Mouse (Mus musculus) cortical plate, adult 2 months (tissue): ENCODE measurements around the gene Cdh3. TPM values are rescaled to one million over a fixed set of nuclear protein-coding genes. Genes with fewer than 3 reads are reported as not detected.
"Not testable (repeated sequence)": the region's sequence is repeated elsewhere in the genome, so short reads cannot be mapped to it uniquely, and the experiment has no call there.

Source experiments
- H3K27ac ChIP-seq: fragments of 200-500 bp; 2 replicates; pipeline ENCODE4 v1.5.1; 2012; ENCODE audit warnings: low read length, control low read depth, inconsistent platforms; ENCODE audit not compliant: insufficient read depth
- H3K4me1 ChIP-seq: fragments of 200-500 bp; 2 replicates; pipeline ENCODE4 v1.6.1; 2011; ENCODE audit warnings: low read length; ENCODE audit not compliant: control insufficient read depth, insufficient read depth
- H3K4me3 ChIP-seq: fragments of 200-500 bp; 2 replicates; pipeline ENCODE4 v1.5.1; 2011; ENCODE audit warnings: mild to moderate bottlenecking, low read length, control low read depth; ENCODE audit not compliant: insufficient read depth
- CTCF ChIP-seq: fragments of 200-500 bp; IDR thresholded peaks from 2 replicates; pipeline ENCODE4 v1.5.1; 2011; ENCODE audit warnings: mild to moderate bottlenecking, control low read depth, low read length; ENCODE audit not compliant: insufficient read depth; ENCODE audit errors: extremely low read depth
- POLR2A ChIP-seq: fragments of 200-500 bp; IDR thresholded peaks from 2 replicates; pipeline ENCODE4 v1.6.1; 2011; ENCODE audit warnings: mild to moderate bottlenecking, low read length, control low read depth; ENCODE audit not compliant: insufficient read depth; ENCODE audit errors: extremely low read depth
- polyA plus RNA-seq: library from polyadenylated mRNA; depleted of rRNA; stranded (reverse); fragments of >200 nt; gene quantifications from 2 replicates; pipeline ENCODE4 v1.2.3, GENCODE M21; 2012

Cdh3 gene
- polyA plus RNA-seq, 1 experiment: 0.13 TPM

- no peak overlapping the region for H3K4me3 ChIP-seq
- H3K27ac ChIP-seq: no peak overlapping the region
- TF ChIP-seq CTCF: no peak
Measured at GRCm38 (mm10) chr8:106581344-106582088, 70.8 kb downstream of the Cdh3 start.

GRCm38 (mm10) chr8:106584942-106585670, 74.4 kb downstream of the Cdh3 start:
- no peak for TF ChIP-seq POLR2A
- no peak for TF ChIP-seq CTCF
- Histone ChIP-seq H3K4me3 (no peak overlapping the region), H3K4me1 (no peaks in the 10 kb centered on the region), H3K27ac (no peak overlapping the region)

More at GRCm38 (mm10) chr8:106581344-106582088, 70.8 kb downstream of the Cdh3 start:
- no peaks in the 10 kb centered on the region for H3K4me1 ChIP-seq

- Histone ChIP-seq H3K4me3 (no peak overlapping the region), H3K4me1 (no peaks in the 10 kb centered on the region), H3K27ac (no peak overlapping the region)
- TF ChIP-seq POLR2A (no peak), CTCF (no peak)
Measured at GRCm38 (mm10) chr8:106585671-106586037, 75.0 kb downstream of the Cdh3 start.

GRCm38 (mm10) chr8:106586896-106587295, 76.2 kb downstream of the Cdh3 start:
- Histone ChIP-seq H3K27ac (no peak overlapping the region), H3K4me3 (no peak overlapping the region), H3K4me1 (no peaks in the 10 kb centered on the region)
- no peak for TF ChIP-seq POLR2A
- TF ChIP-seq CTCF: no peak

- no peak overlapping the region for H3K4me3 ChIP-seq
- no peaks in the 10 kb centered on the region for H3K4me1 ChIP-seq
- H3K27ac ChIP-seq: no peak overlapping the region
- TF ChIP-seq CTCF: no peak
- no peak for TF ChIP-seq POLR2A
Measured at GRCm38 (mm10) chr8:106588443-106589431, 78.0 kb downstream of the Cdh3 start.

GRCm38 (mm10) chr8:106592458-106592857, 81.8 kb downstream of the Cdh3 start:
- H3K4me1 ChIP-seq: no peaks in the 10 kb centered on the region
- no peak overlapping the region for H3K4me3 ChIP-seq
- no peak overlapping the region for H3K27ac ChIP-seq
- TF ChIP-seq CTCF: no peak
- no peak for TF ChIP-seq POLR2A

- H3K27ac ChIP-seq, H3K4me1 ChIP-seq, H3K4me3 ChIP-seq: not testable (repeated sequence)
Measured at GRCm38 (mm10) chr8:106595623-106596022, 84.9 kb downstream of the Cdh3 start.

GRCm38 (mm10) chr8:106597067-106597466, 86.4 kb downstream of the Cdh3 start:
- no peak overlapping the region for H3K27ac ChIP-seq
- no peak overlapping the region for H3K4me3 ChIP-seq
- no peak for TF ChIP-seq CTCF
- no peak for TF ChIP-seq POLR2A
- H3K4me1 ChIP-seq: no peaks in the 10 kb centered on the region

- no peak overlapping the region for H3K27ac ChIP-seq
- no peak overlapping the region for H3K4me3 ChIP-seq
- no peak for TF ChIP-seq CTCF
- no peaks in the 10 kb centered on the region for H3K4me1 ChIP-seq
Measured at GRCm38 (mm10) chr8:106599265-106599979, 88.7 kb downstream of the Cdh3 start.
